Mouse (Mus musculus) olfactory bulb, adult 2 months (tissue): ENCODE data around the gene Bsx.

Experiments
- CTCF ChIP-seq: fragments of 200-500 bp; IDR thresholded peaks from 2 replicates; pipeline ENCODE4 v1.5.1; 2012; ENCODE audit warnings: low read depth, mild to moderate bottlenecking, low read length, moderate library complexity; ENCODE audit not compliant: insufficient read depth
- POLR2A ChIP-seq: fragments of 200-500 bp; IDR thresholded peaks from 2 replicates; pipeline ENCODE4 v1.6.1; 2012; ENCODE audit warnings: mild to moderate bottlenecking, low read depth, low read length, moderate library complexity; ENCODE audit not compliant: insufficient read depth

DNA sequence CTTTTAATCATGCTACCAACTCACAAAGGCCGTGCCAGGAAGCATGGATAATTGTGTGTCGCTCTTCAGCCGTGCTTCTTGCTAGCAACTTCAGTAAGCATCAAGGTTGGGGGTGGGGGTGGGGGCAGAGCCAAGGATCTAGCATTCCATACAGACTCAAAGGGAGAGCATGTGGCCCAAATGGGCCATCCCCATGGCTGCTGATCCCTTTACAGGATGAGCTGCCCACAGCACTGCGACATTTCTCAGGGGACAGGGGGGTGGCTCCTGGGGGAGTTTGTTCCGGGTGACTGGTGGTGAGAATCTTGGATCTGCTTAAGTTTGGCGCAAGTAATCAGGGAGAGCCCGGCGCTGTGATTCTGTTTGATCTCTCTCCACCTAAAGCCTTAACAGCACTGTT, 33.5 kb downstream of the Bsx start:
- TF ChIP-seq CTCF = no peak
- TF ChIP-seq POLR2A = no peak
